Mouse (Mus musculus): ENCODE measurements at regions not wholly inside any gene's neighbourhood (a gene's known extent, or its start where the extent isn't known, plus 50 kb on each side); places are given as distances from the start of the nearest gene placed in this dataset.
"Not testable (repeated sequence)": the region's sequence is repeated elsewhere in the genome, so short reads cannot be mapped to it uniquely, and the experiment has no call there.

- no peaks in the 10 kb centered on the region for H3K36me3 ChIP-seq (replicated peaks)
- H3K4me1 ChIP-seq = peaks cover 16% of the 10 kb centered on the region
- H3K4me2 ChIP-seq = peak overlapping the region; percentile 48
- H3K9ac ChIP-seq = 0 out of 2 replicates have a peak overlapping the region, but pooled peaks have one; percentile 16
- H3K27me3 ChIP-seq (replicated peaks) = peaks cover 12% of the 10 kb centered on the region
- no peaks in the 10 kb centered on the region for H3K9me3 ChIP-seq
- H3K4me3 ChIP-seq = peak overlapping the region; percentile 27
- ATAC-seq (replicated peaks) = peak; percentile 95
- WGBS = 7% methylated on average over 18 of the region's 18 CpGs
- H3K27ac ChIP-seq = peak overlapping the region; percentile 64
These were observed 94.7 kb upstream of the Fam181b start for GRCm38 (mm10) chr7:92984701-92985682.

GRCm38 (mm10) chr7:92985683-92986070 is 94.0 kb upstream of the Fam181b start:
- Histone ChIP-seq H3K9me3 (no peaks in the 10 kb centered on the region), H3K4me1 (peaks cover 16% of the 10 kb centered on the region), H3K4me3 (no peak overlapping the region), H3K4me2 (peak overlapping the region; percentile 48), H3K9ac (no peak overlapping the region), H3K36me3 (replicated peaks) (no peaks in the 10 kb centered on the region), H3K27ac (peak overlapping the region; percentile 64; the same call in 1 of the 2 replicates), H3K27me3 (replicated peaks) (peaks cover 7% of the 10 kb centered on the region)
- WGBS = 18% methylated on average over 2 of the region's 2 CpGs
- no peak; the same call in 1 of the 2 replicates for ATAC-seq (replicated peaks)

DNA sequence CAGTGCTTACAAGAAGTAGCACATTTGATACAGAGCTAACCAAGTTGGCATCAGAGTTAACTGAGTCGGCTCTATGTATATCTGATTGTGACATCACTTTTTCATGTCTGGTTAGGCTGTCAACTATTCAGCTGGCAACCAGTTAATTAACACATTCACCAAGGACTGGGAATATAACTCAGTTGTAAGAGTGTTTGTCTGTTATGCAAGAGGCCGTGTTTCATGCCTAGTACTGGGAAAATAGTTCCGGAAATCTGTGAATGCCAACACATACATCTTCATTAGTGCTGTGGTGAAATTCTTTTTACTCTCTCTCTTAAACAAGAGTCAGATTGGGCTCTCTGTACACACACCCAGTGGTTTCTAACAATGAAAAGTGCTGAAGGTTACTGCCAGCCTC is 80.8 kb upstream of the Fam181b start:
- no peaks in the 10 kb centered on the region for H3K4me1 ChIP-seq
- no peak for ATAC-seq (replicated peaks)
- no peak overlapping the region for H3K9ac ChIP-seq
- H3K27ac ChIP-seq = no peak overlapping the region
- H3K4me2 ChIP-seq = no peak overlapping the region
- WGBS = 85% methylated on average over 3 of the region's 3 CpGs
- H3K27me3 ChIP-seq (replicated peaks) = no peaks in the 10 kb centered on the region
- no peaks in the 10 kb centered on the region for H3K36me3 ChIP-seq (replicated peaks)
- H3K4me3 ChIP-seq = no peak overlapping the region
- H3K9me3 ChIP-seq = no peaks in the 10 kb centered on the region

DNA sequence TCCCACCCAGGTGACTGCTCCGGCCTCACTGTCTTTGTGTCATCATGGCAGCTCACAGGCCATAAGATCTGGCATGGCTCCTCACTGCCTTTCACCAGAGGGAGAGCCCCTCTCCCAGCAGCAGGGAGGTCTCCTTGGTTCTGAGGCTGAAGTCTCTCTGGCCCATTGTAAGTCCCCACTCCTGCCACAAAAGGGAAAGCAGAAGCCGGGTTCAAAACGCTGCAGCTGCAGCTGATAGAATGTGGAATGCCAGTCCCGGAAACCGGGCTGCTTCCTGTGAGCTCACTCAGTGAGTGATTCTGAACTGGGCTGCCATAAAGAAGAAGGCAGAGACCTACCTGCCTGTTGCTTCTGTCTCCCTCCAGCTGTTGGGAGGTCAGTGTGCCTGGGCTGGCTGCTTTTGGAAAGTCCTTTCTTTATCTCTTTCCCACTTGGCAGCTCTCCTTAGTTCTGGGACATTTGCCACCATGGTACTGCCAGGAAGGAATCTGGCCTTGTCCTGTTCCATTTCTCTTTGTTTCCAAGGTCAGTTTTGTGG is 72.9 kb upstream of the Fam181b start:
- not testable (repeated sequence) for H3K27me3 ChIP-seq (replicated peaks); H3K9ac ChIP-seq; H3K4me3 ChIP-seq; H3K4me2 ChIP-seq; ATAC-seq (replicated peaks); H3K9me3 ChIP-seq; H3K27ac ChIP-seq; H3K4me1 ChIP-seq; H3K36me3 ChIP-seq (replicated peaks)
- WGBS = 18% methylated on average over 5 of the region's 5 CpGs

DNA sequence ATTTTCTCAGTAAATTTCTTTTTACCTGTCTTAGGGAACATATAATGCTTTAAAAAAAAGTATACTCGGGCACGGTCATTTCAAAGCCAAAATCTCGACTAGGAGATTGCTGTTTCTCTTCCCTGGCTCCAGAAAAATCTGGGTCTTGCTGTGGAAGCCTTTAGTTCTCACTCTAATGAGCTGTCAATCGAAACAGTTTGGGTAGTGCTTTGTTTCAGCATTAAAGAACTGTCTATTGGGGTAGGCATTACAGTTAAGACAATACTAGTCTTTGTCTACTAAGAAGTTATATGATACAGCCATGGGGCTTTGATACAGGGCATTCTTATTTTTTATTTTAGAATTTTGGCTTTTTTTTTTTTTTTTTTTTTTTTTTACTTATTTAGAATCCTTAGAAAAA is 71.9 kb upstream of the Fam181b start:
- H3K4me2 ChIP-seq = no peak overlapping the region
- H3K9me3 ChIP-seq = no peaks in the 10 kb centered on the region
- no peaks in the 10 kb centered on the region for H3K27me3 ChIP-seq (replicated peaks)
- H3K27ac ChIP-seq = no peak overlapping the region; the same call in 1 of the 2 replicates
- H3K9ac ChIP-seq = no peak overlapping the region
- no peaks in the 10 kb centered on the region for H3K4me1 ChIP-seq
- 33% methylated on average over 4 of the region's 4 CpGs for WGBS
- no peaks in the 10 kb centered on the region for H3K36me3 ChIP-seq (replicated peaks)
- H3K4me3 ChIP-seq = no peak overlapping the region
- no peak for ATAC-seq (replicated peaks)

DNA sequence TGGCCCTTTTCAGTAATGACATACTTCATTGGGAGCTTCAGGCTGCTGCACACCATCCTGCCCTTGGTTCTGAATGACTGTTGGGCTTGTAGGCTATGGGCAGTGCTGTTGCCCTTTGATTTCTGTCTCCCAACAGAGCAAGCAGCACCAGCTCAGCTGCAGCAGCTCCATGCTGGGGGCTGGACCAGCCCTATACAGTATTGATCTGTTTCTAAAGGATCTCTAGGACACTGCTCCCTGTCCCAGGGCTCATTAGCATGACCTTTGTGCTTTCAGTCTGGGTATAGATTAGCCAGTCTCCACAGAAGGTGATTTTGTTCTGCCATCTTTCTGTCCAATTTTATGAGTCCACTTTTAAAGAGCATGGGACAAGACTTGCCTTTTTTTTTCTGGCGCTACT is 60.3 kb upstream of the Fam181b start:
- no peaks in the 10 kb centered on the region for H3K9me3 ChIP-seq
- ATAC-seq (replicated peaks) = no peak
- H3K36me3 ChIP-seq (replicated peaks) = no peaks in the 10 kb centered on the region
- H3K27me3 ChIP-seq (replicated peaks) = no peaks in the 10 kb centered on the region
- H3K4me2 ChIP-seq = no peak overlapping the region
- WGBS = 92% methylated on average over 1 of the region's 1 CpGs
- no peak overlapping the region for H3K4me3 ChIP-seq
- no peak overlapping the region for H3K9ac ChIP-seq
- H3K27ac ChIP-seq = no peak overlapping the region
- peaks cover 7% of the 10 kb centered on the region; the same call in 1 of the 2 replicates for H3K4me1 ChIP-seq

DNA sequence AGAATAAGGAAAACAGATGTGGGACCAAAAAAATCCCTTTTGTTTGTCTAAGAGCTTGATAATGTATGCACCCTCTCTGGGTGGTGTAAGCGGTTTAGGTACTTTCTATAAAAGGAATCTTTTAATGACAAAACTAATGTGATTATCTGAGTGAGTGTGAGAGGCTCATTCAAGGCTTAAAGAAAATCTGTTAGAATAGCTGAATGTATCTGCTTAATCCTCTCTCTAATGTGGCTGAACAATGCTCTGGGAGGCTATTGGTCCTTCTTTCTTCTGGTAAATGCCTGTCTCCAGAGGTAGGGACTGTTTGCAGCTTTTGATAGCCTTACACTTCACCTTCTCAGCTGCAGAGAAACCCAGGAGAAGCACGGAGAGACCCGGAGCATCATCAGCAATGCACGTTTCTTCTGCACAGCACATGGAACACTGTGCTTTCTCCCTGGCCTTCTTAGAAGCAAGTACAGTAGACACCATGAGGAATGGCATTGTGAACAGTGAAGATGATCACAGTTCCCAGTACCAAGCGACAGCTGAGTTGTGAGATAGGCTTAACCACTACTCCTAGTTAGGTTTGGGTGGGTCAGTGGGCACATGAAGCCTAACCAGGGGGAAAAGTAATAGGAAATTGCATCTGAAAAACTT is 56.1 kb upstream of the Fam181b start:
- Histone ChIP-seq H3K27ac (no peak overlapping the region), H3K4me1 (peaks cover 7% of the 10 kb centered on the region; the same call in 1 of the 2 replicates), H3K27me3 (replicated peaks) (no peaks in the 10 kb centered on the region), H3K36me3 (replicated peaks) (no peaks in the 10 kb centered on the region), H3K4me2 (no peak overlapping the region), H3K9ac (no peak overlapping the region), H3K4me3 (no peak overlapping the region), H3K9me3 (no peaks in the 10 kb centered on the region)
- WGBS = 15% methylated on average over 5 of the region's 5 CpGs
- peak; percentile 45 for ATAC-seq (replicated peaks)

- no peaks in the 10 kb centered on the region for H3K27me3 ChIP-seq (replicated peaks)
- no peak for ATAC-seq (replicated peaks)
- 36% methylated on average over 4 of the region's 4 CpGs for WGBS
- H3K9ac ChIP-seq = no peak overlapping the region
- H3K36me3 ChIP-seq (replicated peaks) = no peaks in the 10 kb centered on the region
- H3K4me2 ChIP-seq = no peak overlapping the region
- no peak overlapping the region for H3K4me3 ChIP-seq
- peaks cover 7% of the 10 kb centered on the region; the same call in 1 of the 2 replicates for H3K4me1 ChIP-seq
- H3K9me3 ChIP-seq = no peaks in the 10 kb centered on the region
- H3K27ac ChIP-seq = no peak overlapping the region
These were observed 53.4 kb upstream of the Fam181b start for GRCm38 (mm10) chr7:93026231-93026630.
